Mouse (Mus musculus) adrenal gland, adult 8-10 months (tissue): ENCODE measurements around the gene Rassf3. TPM values are rescaled to one million over a fixed set of nuclear protein-coding genes. Genes with fewer than 3 reads are reported as not detected.

Source experiments
- DNase-seq: peaks from one replicate; pipeline ENCODE4 v3.0.0; 2022
- total RNA-seq, 4 experiments: library from RNA; stranded (reverse); gene quantifications; 2 replicates each; pipeline ENCODE4 v1.2.4; 2022

Rassf3 gene
- total RNA-seq = 10 to 100 TPM; 36.3 to 54.6 (median 44.0) TPM

- peak; percentile 92 for DNase-seq
Measured at GRCm38 (mm10) chr10:121476190-121476967, at the start of gene Rassf3. Rassf3 (minus strand) TSS chr10:121476347.

- DNase-seq = no peak
Measured at GRCm38 (mm10) chr10:121520923-121521585, 44.9 kb upstream of the Rassf3 start.

GRCm38 (mm10) chr10:121519710-121520109 lies 43.6 kb upstream of the Rassf3 start:
- no peak for DNase-seq

- DNase-seq = peak; percentile 64
Measured at GRCm38 (mm10) chr10:121516008-121516600, 40.0 kb upstream of the Rassf3 start.

- no peak for DNase-seq
Measured at GRCm38 (mm10) chr10:121509751-121510643, 33.9 kb upstream of the Rassf3 start.

- no peak for DNase-seq
Measured at GRCm38 (mm10) chr10:121507755-121508544, 31.8 kb upstream of the Rassf3 start.

- DNase-seq = peak; percentile 38
Measured at GRCm38 (mm10) chr10:121506731-121507583, 30.8 kb upstream of the Rassf3 start.

GRCm38 (mm10) chr10:121505929-121506328 lies 29.8 kb upstream of the Rassf3 start:
- no peak for DNase-seq

- peak; percentile 76 for DNase-seq
Measured at GRCm38 (mm10) chr10:121504973-121505911, 29.1 kb upstream of the Rassf3 start.

- no peak for DNase-seq
Measured at GRCm38 (mm10) chr10:121501160-121501559, 25.0 kb upstream of the Rassf3 start.

GRCm38 (mm10) chr10:121500034-121500433 lies 23.9 kb upstream of the Rassf3 start:
- no peak for DNase-seq

- no peak for DNase-seq
Measured at GRCm38 (mm10) chr10:121499063-121499462, 22.9 kb upstream of the Rassf3 start.

GRCm38 (mm10) chr10:121498481-121498904 lies 22.3 kb upstream of the Rassf3 start:
- peak; percentile 50 for DNase-seq

- DNase-seq = no peak
Measured at GRCm38 (mm10) chr10:121497968-121498367, 21.8 kb upstream of the Rassf3 start.

GRCm38 (mm10) chr10:121496616-121497015 lies 20.5 kb upstream of the Rassf3 start:
- no peak for DNase-seq

GRCm38 (mm10) chr10:121494163-121494425 lies 17.9 kb upstream of the Rassf3 start:
- no peak for DNase-seq

- DNase-seq = no peak
Measured at GRCm38 (mm10) chr10:121493374-121494162, 17.4 kb upstream of the Rassf3 start.

- no peak for DNase-seq
Measured at GRCm38 (mm10) chr10:121492608-121493315, 16.6 kb upstream of the Rassf3 start.
